Mouse (Mus musculus) ES-E14 (cell line): ENCODE results near the gene Timmdc1.

Source experiments
- HCFC1 ChIP-seq: IDR thresholded peaks from 2 replicates; pipeline ENCODE4 v1.6.1; 2012; ENCODE audit warnings: low read length, inconsistent platforms, borderline replicate concordance; ENCODE audit not compliant: insufficient read depth
- MAFK ChIP-seq: IDR thresholded peaks from 2 replicates; pipeline ENCODE4 v1.6.1; 2014; ENCODE audit warnings: mild to moderate bottlenecking, low read depth, low read length, inconsistent platforms; ENCODE audit not compliant: insufficient read depth
- ZC3H11A ChIP-seq: IDR thresholded peaks from 2 replicates; pipeline ENCODE4 v1.6.1; 2012; ENCODE audit warnings: low read depth, mild to moderate bottlenecking, inconsistent platforms, low read length, borderline replicate concordance
- ZNF384 ChIP-seq: IDR thresholded peaks from 2 replicates; pipeline ENCODE4 v1.6.1; 2012; ENCODE audit warnings: low read depth, low read length, inconsistent platforms

- TF ChIP-seq ZNF384 (no peak), MAFK (no peak), HCFC1 (no peak), ZC3H11A (no peak)
Measured at GRCm38 (mm10) chr16:38503528-38503927, 18.9 kb downstream of the Timmdc1 start.
